30 mouse cellular contexts compared by ENCODE assay signal in the genomic region with DNA sequence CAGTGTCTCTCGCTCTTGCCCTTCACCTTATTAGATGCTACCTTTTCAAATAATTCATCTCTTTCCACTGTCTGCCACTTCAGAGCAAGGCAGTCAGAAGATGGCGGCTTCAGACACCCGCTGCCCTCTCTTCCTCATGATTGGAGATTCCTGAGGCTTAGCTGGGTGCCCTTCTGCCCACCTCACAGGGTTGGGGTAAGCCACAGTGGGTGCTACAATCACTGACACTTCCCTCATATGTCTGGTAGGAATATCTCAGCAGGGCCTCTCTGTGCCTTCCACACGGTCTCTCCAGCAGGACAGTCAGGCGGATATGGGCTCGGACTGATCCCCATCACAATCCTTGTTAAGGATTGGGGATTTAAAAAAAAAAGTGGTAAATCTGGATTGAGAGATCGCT. TPM values are rescaled to one million over a fixed set of nuclear protein-coding genes. Genes with fewer than 3 reads are reported as not detected.
"Had no signal": no experiment of that assay in that cellular context is flagged by ENCODE, and none has a peak within 500 bp of the region (broad histone marks: within the 10 kb centered on the region; RNA-seq: fewer than 3 reads in every experiment).

No protein-coding gene starts in this region.

- H3K4me3 ChIP-seq: heart, adult 2 months; heart, embryonic 13.5 days; heart, embryonic 15.5 days; hindbrain, embryonic 10.5 days; hindbrain, embryonic 12.5 days; intestine, embryonic 15.5 days; layer of hippocampus, adult 2 months; left cerebral cortex, adult 2 months; limb, embryonic 10.5 days; limb, embryonic 12.5 days had no signal

- H3K4me2 ChIP-seq: heart, embryonic 11.5 days; heart, embryonic 13.5 days; heart, embryonic 15.5 days; hindbrain, embryonic 12.5 days; hindbrain, embryonic 14.5 days; intestine, embryonic 15.5 days; limb, embryonic 12.5 days had no signal

- H3K9ac ChIP-seq: forebrain, postnatal 0 days; heart, embryonic 13.5 days; heart, embryonic 15.5 days; hindbrain, embryonic 12.5 days; hindbrain, embryonic 14.5 days; intestine, embryonic 15.5 days; limb, embryonic 12.5 days had no signal

- H3K27me3 ChIP-seq: heart, embryonic 15.5 days; hindbrain, embryonic 12.5 days; intestine, embryonic 15.5 days had no signal

- H3K9me3 ChIP-seq: heart, embryonic 13.5 days; heart, embryonic 15.5 days; hindbrain, embryonic 10.5 days; hindbrain, embryonic 12.5 days; intestine, embryonic 15.5 days; limb, embryonic 10.5 days; limb, embryonic 12.5 days had no signal

- H3K27ac ChIP-seq: heart, adult 2 months; heart, embryonic 13.5 days; heart, embryonic 15.5 days; hindbrain, embryonic 10.5 days; hindbrain, embryonic 12.5 days; hindbrain, embryonic 14.5 days; intestine, embryonic 15.5 days; layer of hippocampus, adult 2 months; left cerebral cortex, adult 2 months; limb, embryonic 10.5 days; limb, embryonic 12.5 days had no signal

- ATAC-seq: forebrain, postnatal 0 days; hindbrain, embryonic 16.5 days; inflammation-experienced regulatory T-cells, adult 6 months; intestine, embryonic 15.5 days; intestine, postnatal 0 days had no signal

- DNase-seq: forebrain, postnatal 0 days; gastrocnemius, postnatal 10 days; gastrocnemius, postnatal 25 days; heart, postnatal 14 days; heart, postnatal 4 days; kidney, adult 18-20 months; kidney, adult 8-10 months; kidney, postnatal 10 days; kidney, postnatal 25 days; kidney, postnatal 4 days had no signal

- H3K36me3 ChIP-seq: heart, embryonic 13.5 days; heart, embryonic 15.5 days; hindbrain, embryonic 10.5 days; hindbrain, embryonic 12.5 days; intestine, embryonic 15.5 days; limb, embryonic 10.5 days; limb, embryonic 12.5 days had no signal

- H3K4me1 ChIP-seq: intestine, embryonic 15.5 days; limb, embryonic 10.5 days; limb, embryonic 12.5 days had no signal

RNA-seq across cellular contexts. Expression of a gene that starts 53.2 kb away (rescaled TPM):
- polyA plus RNA-seq: forebrain, postnatal 0 days; heart, adult 2 months; heart, embryonic 11.5 days; heart, embryonic 13.5 days; heart, embryonic 15.5 days; heart, postnatal 0 days; hindbrain, embryonic 10.5 days; hindbrain, embryonic 12.5 days; hindbrain, embryonic 14.5 days; hindbrain, embryonic 16.5 days; inflammation-experienced regulatory T-cells, adult 6 months; intestine, embryonic 15.5 days; intestine, postnatal 0 days; kidney, embryonic 14.5 days; kidney, embryonic 16.5 days; limb, embryonic 10.5 days; limb, embryonic 12.5 days; limb, embryonic 14.5 days; liver, adult 2 months had no signal
